Mouse (Mus musculus): ENCODE measurements at regions not wholly inside any gene's neighbourhood (a gene's known extent, or its start where the extent isn't known, plus 50 kb on each side); places are given as distances from the start of the nearest gene placed in this dataset.

- Histone ChIP-seq H3K4me1 (ENCODE audit: control insufficient read depth in 1 of 2, insufficient read depth in 2 of 2) (peaks cover 0 to 8% of the 10 kb centered on the region in 2 experiments; a peak in 2 of 4 replicates), H3K79me2 (replicated peaks; ENCODE audit: control insufficient read depth, extremely low read depth, insufficient read depth, poor library complexity, severe bottlenecking) (no peaks in the 10 kb centered on the region), H3K9me3 (replicated peaks; ENCODE audit: low read length) (no peaks in the 10 kb centered on the region), H3K9ac (ENCODE audit: insufficient read depth, low read depth) (no peak overlapping the region), H3K36me3 (replicated peaks in 1 of 2; ENCODE audit: control insufficient read depth in 1 of 2, insufficient read depth in 1 of 2, low read length in 1 of 2) (no peaks in the 10 kb centered on the region), H3K27me3 (replicated peaks) (no peaks in the 10 kb centered on the region), H3K27ac (ENCODE audit: insufficient read depth, low read depth) (no peak overlapping the region), H3K4me2 (ENCODE audit: insufficient read depth, low read depth, poor library complexity, severe bottlenecking) (no peak overlapping the region), H3K4me3 (replicated peaks in 1 of 3; ENCODE audit: low read depth in 2 of 3, low read length in 2 of 3, poor library complexity in 1 of 3) (no peak overlapping the region)
- DNase-seq (ENCODE audit: extremely low read depth): no peak
- TF ChIP-seq E2F4 (IDR thresholded peaks at IDR 0.05; ENCODE audit: insufficient replicate concordance, low read depth, low read length) (no peak), MAZ (IDR thresholded peaks at IDR 0.05; ENCODE audit: low read depth, low read length) (no peak), JUN (IDR thresholded peaks at IDR 0.05; ENCODE audit: insufficient read depth, low read depth, low read length) (no peak), USF1 (IDR thresholded peaks at IDR 0.05; ENCODE audit: low read depth, low read length) (no peak), EP300 (IDR thresholded peaks at IDR 0.05; ENCODE audit: low read length) (no peak), POLR2A (IDR thresholded peaks at IDR 0.05; ENCODE audit: low read depth, low read length) (no peak)
- dilution Hi-C loops (cut with MboI; ENCODE audit: extremely low pct_ligation_motif_present, extremely low pct_unique_long_range_greater_than_20kb, low sequenced_read_pairs) (no loop called here), in situ Hi-C loops (cut with MboI; ENCODE audit: low pct_ligation_motif_present, low pct_unique_long_range_greater_than_20kb, low sequenced_read_pairs) (no loop called here)
Measured at GRCm38 (mm10) chr15:31973889-31974288, 203.2 kb upstream of the Tas2r119 start.

GRCm38 (mm10) chr15:31976461-31976860 lies 200.6 kb upstream of the Tas2r119 start:
- in situ Hi-C loops (cut with MboI; ENCODE audit: low pct_ligation_motif_present, low pct_unique_long_range_greater_than_20kb, low sequenced_read_pairs): no loop called here
- H3K9ac ChIP-seq (ENCODE audit: insufficient read depth, low read depth): no peak overlapping the region
- H3K79me2 ChIP-seq (replicated peaks; ENCODE audit: control insufficient read depth, extremely low read depth, insufficient read depth, poor library complexity, severe bottlenecking): no peaks in the 10 kb centered on the region
- H3K27ac ChIP-seq (ENCODE audit: insufficient read depth, low read depth): no peak overlapping the region
- H3K4me1 ChIP-seq (ENCODE audit: control insufficient read depth in 1 of 2, insufficient read depth in 2 of 2): peaks cover 0 to 8% of the 10 kb centered on the region in 2 experiments; a peak in 2 of 4 replicates
- TF ChIP-seq ZKSCAN1 (IDR thresholded peaks at IDR 0.05; ENCODE audit: borderline replicate concordance, low read depth, low read length) (no peak), RAD21 (IDR thresholded peaks at IDR 0.05; ENCODE audit: low read depth, low read length) (no peak), KAT2A (IDR thresholded peaks at IDR 0.05; ENCODE audit: insufficient replicate concordance, low read length) (no peak), MAZ (IDR thresholded peaks at IDR 0.05; ENCODE audit: low read depth, low read length) (no peak), NELFE (IDR thresholded peaks at IDR 0.05; ENCODE audit: low read depth, low read length) (no peak), TCF12 (IDR thresholded peaks at IDR 0.05; ENCODE audit: low read depth, low read length) (no peak), JUN (IDR thresholded peaks at IDR 0.05; ENCODE audit: insufficient read depth, low read depth, low read length) (no peak)
- dilution Hi-C loops (cut with MboI; ENCODE audit: extremely low pct_ligation_motif_present, extremely low pct_unique_long_range_greater_than_20kb, low sequenced_read_pairs): no loop called here
- no peak overlapping the region for H3K4me2 ChIP-seq (ENCODE audit: insufficient read depth, low read depth, poor library complexity, severe bottlenecking)
- no peaks in the 10 kb centered on the region for H3K9me3 ChIP-seq (replicated peaks; ENCODE audit: low read length)
- H3K4me3 ChIP-seq (replicated peaks in 1 of 3; ENCODE audit: low read depth in 2 of 3, low read length in 2 of 3, poor library complexity in 1 of 3): no peak overlapping the region
- no peaks in the 10 kb centered on the region for H3K36me3 ChIP-seq (replicated peaks in 1 of 2; ENCODE audit: control insufficient read depth in 1 of 2, insufficient read depth in 1 of 2, low read length in 1 of 2)
- no peaks in the 10 kb centered on the region for H3K27me3 ChIP-seq (replicated peaks)
- no peak for DNase-seq (ENCODE audit: extremely low read depth)

DNA sequence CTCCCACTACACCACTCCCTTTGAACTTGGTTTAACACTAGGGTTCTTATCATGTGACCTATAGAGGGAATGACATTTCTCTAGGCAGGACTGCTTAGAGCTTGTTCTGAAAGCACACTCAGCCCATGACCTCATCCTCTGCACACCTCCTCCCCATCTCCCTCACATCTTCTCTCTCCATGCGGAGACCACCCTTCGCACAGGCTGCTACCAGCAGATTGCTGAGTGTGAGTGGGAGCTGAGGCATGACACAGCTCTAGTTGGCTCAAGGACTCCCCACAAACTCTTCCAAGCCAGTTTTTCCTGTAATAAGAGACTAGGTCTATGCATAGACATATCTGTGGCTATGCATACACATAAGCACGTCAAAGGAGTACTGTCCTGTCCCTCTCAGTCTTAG lies 199.5 kb upstream of the Tas2r119 start:
- H3K4me3 ChIP-seq (replicated peaks in 1 of 3; ENCODE audit: low read depth in 2 of 3, low read length in 2 of 3, poor library complexity in 1 of 3): no peak overlapping the region
- in situ Hi-C loops (cut with MboI; ENCODE audit: low pct_ligation_motif_present, low pct_unique_long_range_greater_than_20kb, low sequenced_read_pairs) (no loop called here), dilution Hi-C loops (cut with MboI; ENCODE audit: extremely low pct_ligation_motif_present, extremely low pct_unique_long_range_greater_than_20kb, low sequenced_read_pairs) (no loop called here)
- H3K9ac ChIP-seq (ENCODE audit: insufficient read depth, low read depth): no peak overlapping the region
- H3K27ac ChIP-seq (ENCODE audit: insufficient read depth, low read depth): no peak overlapping the region
- no peaks in the 10 kb centered on the region for H3K79me2 ChIP-seq (replicated peaks; ENCODE audit: control insufficient read depth, extremely low read depth, insufficient read depth, poor library complexity, severe bottlenecking)
- H3K27me3 ChIP-seq (replicated peaks): no peaks in the 10 kb centered on the region
- H3K4me1 ChIP-seq (ENCODE audit: control insufficient read depth in 1 of 2, insufficient read depth in 2 of 2): peaks cover 0 to 8% of the 10 kb centered on the region in 2 experiments; a peak in 2 of 4 replicates
- H3K4me2 ChIP-seq (ENCODE audit: insufficient read depth, low read depth, poor library complexity, severe bottlenecking): no peak overlapping the region
- no peak for DNase-seq (ENCODE audit: extremely low read depth)
- TF ChIP-seq JUND (conservative IDR thresholded peaks at IDR 0.05; ENCODE audit: low read depth, low read length): no peak
- TF ChIP-seq RCOR1 (conservative IDR thresholded peaks at IDR 0.05; ENCODE audit: low read depth, low read length): no peak
- TF ChIP-seq GABPA (IDR thresholded peaks at IDR 0.05; ENCODE audit: insufficient replicate concordance, low read depth, low read length): no peak
- no peak for TF ChIP-seq TCF12 (IDR thresholded peaks at IDR 0.05; ENCODE audit: low read depth, low read length)
- no peak for TF ChIP-seq IRF4 (IDR thresholded peaks at IDR 0.05; ENCODE audit: low read depth, low read length)
- TF ChIP-seq NELFE (IDR thresholded peaks at IDR 0.05; ENCODE audit: low read depth, low read length): no peak
- TF ChIP-seq HCFC1 (IDR thresholded peaks at IDR 0.05; ENCODE audit: low read depth, low read length): no peak
- no peak for TF ChIP-seq MAZ (IDR thresholded peaks at IDR 0.05; ENCODE audit: low read depth, low read length)
- no peak for TF ChIP-seq ZNF384 (IDR thresholded peaks at IDR 0.05; ENCODE audit: low read depth, low read length)
- no peak for TF ChIP-seq MAX (IDR thresholded peaks at IDR 0.05; ENCODE audit: low read length)
- TF ChIP-seq UBTF (IDR thresholded peaks at IDR 0.05; ENCODE audit: low read depth, low read length): no peak
- no peak for TF ChIP-seq ZMIZ1 (IDR thresholded peaks at IDR 0.05; ENCODE audit: low read depth, low read length)
- no peak for TF ChIP-seq CTCF (conservative IDR thresholded peaks at IDR 0.05 in 1 of 2, IDR thresholded peaks at IDR 0.05 in 1 of 2; ENCODE audit: low read depth in 2 of 2, low read length in 2 of 2)
- no peak for TF ChIP-seq POLR2AphosphoS2 (IDR thresholded peaks at IDR 0.05; ENCODE audit: low read depth, low read length)
- no peak for TF ChIP-seq MEF2A (IDR thresholded peaks at IDR 0.05; ENCODE audit: borderline replicate concordance, low read depth, low read length)
- TF ChIP-seq MYC (IDR thresholded peaks at IDR 0.05; ENCODE audit: low read depth, low read length): no peak
- H3K36me3 ChIP-seq (replicated peaks in 1 of 2; ENCODE audit: control insufficient read depth in 1 of 2, insufficient read depth in 1 of 2, low read length in 1 of 2): no peaks in the 10 kb centered on the region
- H3K9me3 ChIP-seq (replicated peaks; ENCODE audit: low read length): no peaks in the 10 kb centered on the region

All from CH12.LX (cell line).